Mouse (Mus musculus): ENCODE measurements at regions not wholly inside any gene's neighbourhood (a gene's known extent, or its start where the extent isn't known, plus 50 kb on each side); places are given as distances from the start of the nearest gene placed in this dataset.

DNA sequence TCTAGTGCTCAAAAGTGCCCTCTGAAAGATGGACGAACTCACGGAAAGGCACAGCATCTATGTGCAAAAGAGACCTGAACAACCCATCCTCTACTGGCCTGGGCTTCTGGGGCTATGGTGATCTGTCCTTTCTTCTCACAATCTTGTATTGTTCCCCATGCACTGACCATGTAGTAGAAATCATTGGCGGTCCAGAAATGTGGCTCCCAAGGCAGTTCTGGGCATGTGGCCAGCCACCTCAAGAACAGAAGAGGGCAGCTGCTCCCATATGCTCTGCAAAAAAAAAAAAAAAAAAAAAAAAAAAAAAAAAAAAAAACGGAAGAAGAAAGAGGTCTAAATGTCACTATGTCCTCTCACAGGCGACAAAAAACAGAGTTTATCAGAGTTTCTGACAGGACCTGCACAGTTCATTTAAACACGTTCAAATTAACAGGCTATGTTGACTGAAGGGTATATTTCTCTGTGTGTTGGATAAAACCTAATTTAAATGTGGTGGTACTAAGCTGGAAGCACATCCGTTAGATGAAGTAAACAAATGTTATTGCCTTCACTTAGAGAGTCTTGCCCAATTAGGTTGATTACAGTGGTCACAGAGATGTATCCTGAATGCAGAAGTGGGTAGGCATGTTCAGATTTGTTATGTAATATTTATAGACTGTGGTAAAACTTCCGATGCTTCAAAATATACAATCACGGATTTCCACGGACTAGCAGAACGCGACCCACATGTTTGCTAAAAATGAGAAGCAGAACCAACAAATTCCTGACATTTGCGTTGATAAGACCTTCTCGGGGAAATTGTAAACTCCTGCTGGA, 470.9 kb downstream of the Epha4 start:
- Histone ChIP-seq H3K27me3 (ENCODE audit: control insufficient read depth, insufficient read depth, low read length) (no peaks in the 10 kb centered on the region), H3K27ac (ENCODE audit: low read depth, low read length) (no peak overlapping the region), H3K9ac (ENCODE audit: low read length) (no peak overlapping the region), H3K9me3 (ENCODE audit: control insufficient read depth, low read length) (no peaks in the 10 kb centered on the region), H3K36me3 (ENCODE audit: control insufficient read depth, insufficient read depth, low read length) (no peaks in the 10 kb centered on the region), H3K4me2 (ENCODE audit: low read depth) (no peak overlapping the region), H3K4me3 (ENCODE audit: low read depth, low read length) (no peak overlapping the region), H3K4me1 (ENCODE audit: control insufficient read depth, insufficient read depth, low read length) (no peaks in the 10 kb centered on the region)
- ATAC-seq (ENCODE audit: insufficient read depth, low FRiP score, low TSS enrichment) (no peak), DNase-seq (ENCODE audit: low spot score) (no peak)
- 89% methylated on average over 14 of the region's 14 CpGs for WGBS

DNA sequence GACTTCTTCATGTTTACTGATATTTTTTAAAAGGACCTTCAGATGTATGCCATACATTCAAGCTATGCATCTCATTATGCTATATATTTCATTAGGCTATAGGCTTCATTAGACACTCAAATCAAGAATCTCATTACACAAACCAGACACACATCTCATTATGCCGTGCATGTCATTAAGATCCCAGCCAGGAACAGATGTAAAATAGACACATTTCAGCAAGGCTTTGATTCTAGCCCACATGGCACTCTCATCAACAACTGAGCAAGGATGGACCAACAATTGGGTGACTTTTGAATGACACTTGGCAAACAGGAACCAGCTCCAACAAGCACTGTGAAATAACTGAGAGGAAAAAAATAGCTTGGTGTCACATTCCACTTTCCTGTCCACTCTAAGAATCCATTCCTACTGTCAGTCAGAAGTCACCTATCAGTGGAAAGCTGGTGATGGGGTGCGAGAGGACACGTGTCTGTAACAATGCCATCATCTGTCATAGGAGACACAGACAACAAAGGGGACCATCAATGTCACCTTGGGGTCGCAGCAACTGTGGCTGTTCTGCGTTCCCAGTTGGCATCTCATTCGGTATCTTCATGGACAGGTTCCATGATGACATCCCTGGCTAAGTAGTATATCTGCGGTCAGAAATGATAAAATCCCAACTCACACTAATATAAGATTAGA, 466.0 kb downstream of the Epha4 start:
- Histone ChIP-seq H3K4me2 (ENCODE audit: low read depth) (no peak overlapping the region), H3K27me3 (ENCODE audit: control insufficient read depth, insufficient read depth, low read length) (no peaks in the 10 kb centered on the region), H3K36me3 (ENCODE audit: control insufficient read depth, insufficient read depth, low read length) (no peaks in the 10 kb centered on the region), H3K27ac (ENCODE audit: low read depth, low read length) (no peak overlapping the region), H3K4me3 (ENCODE audit: low read depth, low read length) (no peak overlapping the region), H3K4me1 (ENCODE audit: control insufficient read depth, insufficient read depth, low read length) (no peaks in the 10 kb centered on the region), H3K9me3 (ENCODE audit: control insufficient read depth, low read length) (no peaks in the 10 kb centered on the region), H3K9ac (ENCODE audit: low read length) (no peak overlapping the region)
- ATAC-seq (ENCODE audit: insufficient read depth, low FRiP score, low TSS enrichment), result no peak
- WGBS, result 91% methylated on average over 7 of the region's 7 CpGs
- DNase-seq (ENCODE audit: low spot score), result no peak

DNA sequence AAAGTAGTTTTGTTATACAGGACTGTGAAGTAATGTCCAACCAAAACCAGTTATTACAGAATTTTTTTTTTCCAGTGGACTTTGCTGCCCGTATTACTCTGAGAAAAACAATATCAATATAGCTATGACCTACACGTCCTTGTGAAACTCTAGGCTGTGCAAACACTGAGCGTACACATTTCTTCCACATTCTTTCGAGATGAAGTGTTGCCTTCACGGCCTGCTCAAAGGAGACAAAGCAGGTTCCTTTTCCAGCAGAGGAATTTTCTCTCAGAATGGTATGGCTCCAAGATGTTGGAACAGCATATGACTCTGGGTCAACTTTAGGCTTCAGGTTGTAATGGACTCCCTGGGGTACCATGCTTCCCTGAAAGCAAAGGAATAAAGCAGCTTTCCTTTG, 463.6 kb downstream of the Epha4 start:
- no peak for ATAC-seq (ENCODE audit: insufficient read depth, low FRiP score, low TSS enrichment)
- no peak overlapping the region for H3K27ac ChIP-seq (ENCODE audit: low read depth, low read length)
- H3K4me3 ChIP-seq (ENCODE audit: low read depth, low read length), result no peak overlapping the region
- H3K4me1 ChIP-seq (ENCODE audit: control insufficient read depth, insufficient read depth, low read length), result no peaks in the 10 kb centered on the region
- H3K9ac ChIP-seq (ENCODE audit: low read length), result no peak overlapping the region
- DNase-seq (ENCODE audit: low spot score), result no peak
- no peaks in the 10 kb centered on the region for H3K36me3 ChIP-seq (ENCODE audit: control insufficient read depth, insufficient read depth, low read length)
- 67% methylated on average over 5 of the region's 5 CpGs for whole genome bisulfite sequencing
- H3K4me2 ChIP-seq (ENCODE audit: low read depth), result no peak overlapping the region
- no peaks in the 10 kb centered on the region for H3K27me3 ChIP-seq (ENCODE audit: control insufficient read depth, insufficient read depth, low read length)
- H3K9me3 ChIP-seq (ENCODE audit: control insufficient read depth, low read length), result no peaks in the 10 kb centered on the region

DNA sequence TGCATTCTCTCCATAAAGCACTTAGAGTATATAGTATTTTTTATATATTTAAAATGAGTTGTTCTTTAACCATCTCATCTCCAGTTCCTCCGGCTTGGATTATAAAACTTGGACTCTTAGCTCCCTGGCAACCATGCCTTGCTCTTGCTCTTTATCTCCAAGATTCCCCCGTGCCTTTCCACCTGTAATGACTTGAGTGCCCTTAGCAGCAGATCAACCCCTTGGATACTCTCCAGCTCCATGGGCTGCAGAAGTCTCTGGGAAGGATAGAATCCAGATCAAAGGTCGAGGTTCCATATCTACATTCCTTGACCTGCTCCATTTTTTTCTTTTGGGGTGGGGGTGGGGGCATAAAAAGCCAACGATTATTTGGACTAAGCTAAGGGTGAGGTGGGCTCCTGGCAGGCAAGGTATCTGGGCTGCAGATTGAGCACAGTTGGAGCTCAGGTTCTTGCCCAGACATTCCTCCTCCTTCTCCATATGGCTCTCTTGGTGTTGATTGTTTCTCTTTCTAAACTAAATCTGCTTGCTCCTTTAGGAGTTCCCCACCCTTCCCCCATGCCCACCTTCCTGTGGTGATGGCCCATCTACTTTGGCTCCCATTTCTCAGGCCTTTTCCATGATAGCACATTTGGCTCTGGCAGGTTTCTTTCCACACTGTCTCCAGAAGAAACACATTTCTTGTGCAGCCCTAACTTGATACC, 460.9 kb downstream of the Epha4 start:
- Histone ChIP-seq H3K4me2 (ENCODE audit: low read depth) (no peak overlapping the region), H3K27me3 (ENCODE audit: control insufficient read depth, insufficient read depth, low read length) (no peaks in the 10 kb centered on the region), H3K4me1 (ENCODE audit: control insufficient read depth, insufficient read depth, low read length) (no peaks in the 10 kb centered on the region), H3K27ac (ENCODE audit: low read depth, low read length) (no peak overlapping the region), H3K36me3 (ENCODE audit: control insufficient read depth, insufficient read depth, low read length) (no peaks in the 10 kb centered on the region), H3K4me3 (ENCODE audit: low read depth, low read length) (no peak overlapping the region), H3K9me3 (ENCODE audit: control insufficient read depth, low read length) (no peaks in the 10 kb centered on the region), H3K9ac (ENCODE audit: low read length) (no peak overlapping the region)
- DNase-seq (ENCODE audit: low spot score), result no peak
- 89% methylated on average over 4 of the region's 4 CpGs for WGBS
- no peak for ATAC-seq (ENCODE audit: insufficient read depth, low FRiP score, low TSS enrichment)

GRCm38 (mm10) chr1:77062468-77062867, 452.4 kb downstream of the Epha4 start:
- no peak for ATAC-seq (ENCODE audit: insufficient read depth, low FRiP score, low TSS enrichment)
- Histone ChIP-seq H3K4me3 (ENCODE audit: low read depth, low read length) (no peak overlapping the region), H3K4me2 (ENCODE audit: low read depth) (no peak overlapping the region), H3K4me1 (ENCODE audit: control insufficient read depth, insufficient read depth, low read length) (no peaks in the 10 kb centered on the region), H3K36me3 (ENCODE audit: control insufficient read depth, insufficient read depth, low read length) (no peaks in the 10 kb centered on the region), H3K27me3 (ENCODE audit: control insufficient read depth, insufficient read depth, low read length) (no peaks in the 10 kb centered on the region), H3K9me3 (ENCODE audit: control insufficient read depth, low read length) (no peaks in the 10 kb centered on the region), H3K27ac (ENCODE audit: low read depth, low read length) (no peak overlapping the region), H3K9ac (ENCODE audit: low read length) (no peak overlapping the region)
- whole genome bisulfite sequencing, result 75% methylated on average over 3 of the region's 3 CpGs
- DNase-seq (ENCODE audit: low spot score), result no peak

- no peaks in the 10 kb centered on the region for H3K9me3 ChIP-seq (ENCODE audit: control insufficient read depth, low read length)
- DNase-seq (ENCODE audit: low spot score) (peak; percentile 56), ATAC-seq (ENCODE audit: insufficient read depth, low FRiP score, low TSS enrichment) (peak; percentile 67; the same call in 1 of the 2 replicates)
- H3K36me3 ChIP-seq (ENCODE audit: control insufficient read depth, insufficient read depth, low read length), result no peaks in the 10 kb centered on the region
- no peaks in the 10 kb centered on the region for H3K27me3 ChIP-seq (ENCODE audit: control insufficient read depth, insufficient read depth, low read length)
- 69% methylated on average over 1 of the region's 1 CpGs for WGBS
- H3K4me1 ChIP-seq (ENCODE audit: control insufficient read depth, insufficient read depth, low read length), result peaks cover 9% of the 10 kb centered on the region
- no peak overlapping the region for H3K4me3 ChIP-seq (ENCODE audit: low read depth, low read length)
- H3K27ac ChIP-seq (ENCODE audit: low read depth, low read length), result no peak overlapping the region
- H3K9ac ChIP-seq (ENCODE audit: low read length), result no peak overlapping the region
- H3K4me2 ChIP-seq (ENCODE audit: low read depth), result no peak overlapping the region
Measured at GRCm38 (mm10) chr1:77073071-77073470, 441.8 kb downstream of the Epha4 start.

DNA sequence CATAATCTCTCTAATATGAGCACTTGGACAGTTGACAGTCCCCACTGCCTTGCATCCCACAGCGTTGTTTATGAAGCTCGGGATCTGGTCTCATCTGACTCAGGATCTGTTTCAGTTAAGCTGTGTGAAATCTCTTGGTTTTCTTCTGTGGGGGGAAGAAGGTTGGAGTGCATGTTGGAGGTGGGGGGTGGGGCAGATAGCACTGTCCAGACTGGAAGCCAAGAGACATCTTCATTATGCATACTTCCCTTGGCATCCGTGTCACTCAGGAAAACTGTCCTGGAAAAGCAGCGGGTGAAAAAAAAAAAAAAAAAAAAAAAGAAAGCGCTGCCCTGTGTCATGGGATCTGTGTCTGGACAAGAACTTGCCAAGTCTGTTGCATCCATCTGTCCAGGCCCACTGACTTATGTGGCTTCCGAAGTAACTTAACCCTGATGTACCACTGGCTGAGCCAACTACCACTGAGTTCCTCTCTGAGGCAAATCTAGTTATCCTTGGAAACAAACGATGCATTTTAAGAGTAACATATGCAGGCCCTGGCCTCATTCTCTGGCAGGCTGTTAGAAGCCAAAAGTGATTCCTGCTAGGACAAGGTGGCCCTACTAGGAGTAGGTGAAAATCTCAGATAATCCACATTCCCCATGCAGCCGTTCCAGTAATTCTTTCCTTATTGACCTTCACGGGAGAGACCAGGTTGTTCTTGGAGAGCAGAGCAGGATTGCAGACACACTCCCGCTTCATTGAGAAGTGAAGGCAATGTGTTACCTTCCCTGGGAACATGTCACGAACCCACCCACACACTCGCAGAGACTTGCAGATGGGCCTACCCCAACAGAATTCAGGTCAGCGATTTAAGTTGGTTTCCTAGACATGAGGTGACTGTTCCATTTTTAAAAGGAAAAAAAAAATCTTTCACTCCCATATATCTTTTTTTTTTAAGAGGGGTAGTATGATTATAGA, 439.7 kb downstream of the Epha4 start:
- Histone ChIP-seq H3K36me3 (ENCODE audit: control insufficient read depth, insufficient read depth, low read length) (no peaks in the 10 kb centered on the region), H3K27me3 (ENCODE audit: control insufficient read depth, insufficient read depth, low read length) (no peaks in the 10 kb centered on the region), H3K4me1 (ENCODE audit: control insufficient read depth, insufficient read depth, low read length) (peaks cover 9% of the 10 kb centered on the region), H3K9me3 (ENCODE audit: control insufficient read depth, low read length) (no peaks in the 10 kb centered on the region), H3K27ac (ENCODE audit: low read depth, low read length) (no peak overlapping the region), H3K9ac (ENCODE audit: low read length) (no peak overlapping the region), H3K4me3 (ENCODE audit: low read depth, low read length) (no peak overlapping the region), H3K4me2 (ENCODE audit: low read depth) (no peak overlapping the region)
- 83% methylated on average over 13 of the region's 13 CpGs for WGBS
- ATAC-seq (ENCODE audit: insufficient read depth, low FRiP score, low TSS enrichment), result no peak
- DNase-seq (ENCODE audit: low spot score), result no peak

GRCm38 (mm10) chr1:77080767-77081166, 434.1 kb downstream of the Epha4 start:
- no peak overlapping the region for H3K9ac ChIP-seq (ENCODE audit: low read length)
- DNase-seq (ENCODE audit: low spot score) (no peak), ATAC-seq (ENCODE audit: insufficient read depth, low FRiP score, low TSS enrichment) (peak; percentile 38; the same call in 1 of the 2 replicates)
- no peak overlapping the region for H3K27ac ChIP-seq (ENCODE audit: low read depth, low read length)
- no peaks in the 10 kb centered on the region for H3K36me3 ChIP-seq (ENCODE audit: control insufficient read depth, insufficient read depth, low read length)
- no peaks in the 10 kb centered on the region for H3K9me3 ChIP-seq (ENCODE audit: control insufficient read depth, low read length)
- 50% methylated on average over 5 of the region's 5 CpGs for WGBS
- no peak overlapping the region for H3K4me3 ChIP-seq (ENCODE audit: low read depth, low read length)
- H3K27me3 ChIP-seq (ENCODE audit: control insufficient read depth, insufficient read depth, low read length), result no peaks in the 10 kb centered on the region
- peaks cover 6% of the 10 kb centered on the region; the same call in 1 of the 2 replicates for H3K4me1 ChIP-seq (ENCODE audit: control insufficient read depth, insufficient read depth, low read length)
- H3K4me2 ChIP-seq (ENCODE audit: low read depth), result no peak overlapping the region

Measured in neural tube, embryonic 11.5 days (tissue).